Mouse (Mus musculus): ENCODE data around the gene Tbx20. TPM values are rescaled to one million over a fixed set of nuclear protein-coding genes. Genes with fewer than 3 reads are reported as not detected.

The Tbx20 gene
- polyA plus RNA-seq, 1 experiment from 2014 or later: 0.28 TPM

- Histone ChIP-seq H3K36me3 (no peaks in the 10 kb centered on the region), H3K27ac (replicated peaks) (no peak overlapping the region), H3K27me3 (replicated peaks) (peaks cover 94% of the 10 kb centered on the region), H3K9me3 (replicated peaks) (no peaks in the 10 kb centered on the region), H3K4me1 (peaks cover 25% of the 10 kb centered on the region), H3K4me2 (no peak overlapping the region), H3K4me3 (replicated peaks) (no peak overlapping the region), H3K9ac (replicated peaks) (no peak overlapping the region)
- ATAC-seq (ENCODE audit: low FRiP score): no peak
- under 1% methylated on average over 37 of the region's 37 CpGs for WGBS
Measured at GRCm38 (mm10) chr9:24777176-24777895, 3.2 kb upstream of the Tbx20 start.

- peaks cover 25% of the 10 kb centered on the region for H3K4me1 ChIP-seq
- no peaks in the 10 kb centered on the region for H3K36me3 ChIP-seq
- WGBS: 1% methylated on average over 9 of the region's 9 CpGs
Measured at GRCm38 (mm10) chr9:24776487-24776886, 2.4 kb upstream of the Tbx20 start.

GRCm38 (mm10) chr9:24775567-24775966 lies 1.5 kb upstream of the Tbx20 start:
- no peak overlapping the region for H3K4me2 ChIP-seq
- no peak overlapping the region for H3K27ac ChIP-seq (replicated peaks)
- no peaks in the 10 kb centered on the region for H3K9me3 ChIP-seq (replicated peaks)
- no peaks in the 10 kb centered on the region for H3K36me3 ChIP-seq
- no peak overlapping the region for H3K4me3 ChIP-seq (replicated peaks)
- no peak for ATAC-seq (ENCODE audit: low FRiP score)
- WGBS: 4% methylated on average over 1 of the region's 1 CpGs
- peaks cover 93% of the 10 kb centered on the region for H3K27me3 ChIP-seq (replicated peaks)
- H3K4me1 ChIP-seq: peaks cover 19% of the 10 kb centered on the region
- H3K9ac ChIP-seq (replicated peaks): no peak overlapping the region

More at GRCm38 (mm10) chr9:24776487-24776886, 2.4 kb upstream of the Tbx20 start:
- Histone ChIP-seq H3K27ac (replicated peaks) (no peak overlapping the region), H3K4me3 (replicated peaks) (no peak overlapping the region), H3K4me2 (no peak overlapping the region), H3K9ac (replicated peaks) (no peak overlapping the region), H3K27me3 (replicated peaks) (peaks cover 94% of the 10 kb centered on the region), H3K9me3 (replicated peaks) (no peaks in the 10 kb centered on the region)
- no peak for ATAC-seq (ENCODE audit: low FRiP score)

DNA sequence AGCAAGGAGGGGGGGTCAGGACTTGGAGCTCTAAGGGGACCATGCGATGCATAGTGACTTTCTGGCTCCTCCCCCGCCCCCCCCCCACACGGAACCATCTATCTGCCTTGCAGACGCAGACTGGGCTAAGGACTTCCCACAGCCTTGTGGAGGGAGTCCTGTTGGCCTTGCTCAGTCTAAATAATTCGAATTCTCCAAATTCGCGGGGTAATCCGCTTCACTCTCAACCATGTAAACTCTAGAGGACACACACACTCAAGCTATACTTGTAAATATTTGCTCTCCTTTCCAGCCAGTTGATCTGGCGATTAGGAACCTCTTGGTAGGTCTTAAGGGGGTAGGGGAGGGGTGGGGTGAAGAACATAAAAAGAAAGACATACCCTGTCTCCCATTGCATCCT lies 898 bp upstream of the Tbx20 start:
- no peaks in the 10 kb centered on the region for H3K9me3 ChIP-seq (replicated peaks)
- no peak overlapping the region for H3K9ac ChIP-seq (replicated peaks)
- ATAC-seq (ENCODE audit: low FRiP score): no peak
- H3K27ac ChIP-seq (replicated peaks): no peak overlapping the region
- peaks cover 25% of the 10 kb centered on the region for H3K4me1 ChIP-seq
- WGBS: 0% methylated on average over 9 of the region's 9 CpGs
- H3K27me3 ChIP-seq (replicated peaks): peaks cover 92% of the 10 kb centered on the region
- H3K4me3 ChIP-seq (replicated peaks): no peak overlapping the region
- no peaks in the 10 kb centered on the region for H3K36me3 ChIP-seq
- H3K4me2 ChIP-seq: no peak overlapping the region

DNA sequence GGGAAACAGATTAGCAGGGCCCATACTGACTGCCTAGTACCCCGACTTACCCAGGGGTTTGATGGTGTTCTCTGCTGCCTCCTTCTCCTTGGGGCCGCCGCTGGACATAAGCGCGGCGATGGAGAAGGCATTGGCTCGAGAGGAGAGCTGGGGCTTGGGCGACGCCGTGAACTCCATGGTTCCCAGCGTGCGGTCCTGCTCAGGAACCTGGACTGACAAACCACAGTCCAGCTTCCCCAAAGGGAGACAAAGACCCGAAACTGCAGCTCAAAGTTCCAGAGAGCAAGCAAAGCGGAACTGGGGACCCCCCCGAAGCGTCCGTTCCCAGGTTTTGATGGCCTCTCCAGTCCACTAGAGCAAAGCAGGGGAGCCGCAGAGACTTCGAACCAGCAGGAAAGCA lies 434 bp downstream of the Tbx20 start:
- peaks cover 26% of the 10 kb centered on the region for H3K4me1 ChIP-seq
- H3K27ac ChIP-seq (replicated peaks): no peak overlapping the region
- WGBS: 0% methylated on average over 19 of the region's 19 CpGs
- H3K36me3 ChIP-seq: no peaks in the 10 kb centered on the region
- H3K4me2 ChIP-seq: peak overlapping the region; percentile 51
- no peak overlapping the region for H3K9ac ChIP-seq (replicated peaks)
- peak overlapping the region; percentile 19 for H3K4me3 ChIP-seq (replicated peaks)
- no peak for ATAC-seq (ENCODE audit: low FRiP score)
- H3K27me3 ChIP-seq (replicated peaks): peaks cover 88% of the 10 kb centered on the region
- no peaks in the 10 kb centered on the region for H3K9me3 ChIP-seq (replicated peaks)

GRCm38 (mm10) chr9:24773171-24773570 lies 932 bp downstream of the Tbx20 start:
- H3K4me1 ChIP-seq: peaks cover 26% of the 10 kb centered on the region
- H3K27ac ChIP-seq (replicated peaks): no peak overlapping the region
- H3K9me3 ChIP-seq (replicated peaks): no peaks in the 10 kb centered on the region
- H3K4me2 ChIP-seq: no peak overlapping the region
- peaks cover 89% of the 10 kb centered on the region for H3K27me3 ChIP-seq (replicated peaks)
- ATAC-seq (ENCODE audit: low FRiP score): no peak
- H3K9ac ChIP-seq (replicated peaks): no peak overlapping the region
- WGBS: 2% methylated on average over 9 of the region's 9 CpGs
- H3K4me3 ChIP-seq (replicated peaks): peak overlapping the region; percentile 19; the same call in 1 of the 2 replicates
- no peaks in the 10 kb centered on the region for H3K36me3 ChIP-seq

- H3K9ac ChIP-seq (replicated peaks): no peak overlapping the region
- H3K27me3 ChIP-seq (replicated peaks): peaks cover 89% of the 10 kb centered on the region
- no peak for ATAC-seq (ENCODE audit: low FRiP score)
- 6% methylated on average over 9 of the region's 9 CpGs for WGBS
- no peak overlapping the region for H3K4me3 ChIP-seq (replicated peaks)
- no peaks in the 10 kb centered on the region for H3K9me3 ChIP-seq (replicated peaks)
- H3K4me2 ChIP-seq: no peak overlapping the region
- no peaks in the 10 kb centered on the region for H3K36me3 ChIP-seq
- peaks cover 22% of the 10 kb centered on the region for H3K4me1 ChIP-seq
- H3K27ac ChIP-seq (replicated peaks): no peak overlapping the region
Measured at GRCm38 (mm10) chr9:24772431-24773120, 1.5 kb downstream of the Tbx20 start.

DNA sequence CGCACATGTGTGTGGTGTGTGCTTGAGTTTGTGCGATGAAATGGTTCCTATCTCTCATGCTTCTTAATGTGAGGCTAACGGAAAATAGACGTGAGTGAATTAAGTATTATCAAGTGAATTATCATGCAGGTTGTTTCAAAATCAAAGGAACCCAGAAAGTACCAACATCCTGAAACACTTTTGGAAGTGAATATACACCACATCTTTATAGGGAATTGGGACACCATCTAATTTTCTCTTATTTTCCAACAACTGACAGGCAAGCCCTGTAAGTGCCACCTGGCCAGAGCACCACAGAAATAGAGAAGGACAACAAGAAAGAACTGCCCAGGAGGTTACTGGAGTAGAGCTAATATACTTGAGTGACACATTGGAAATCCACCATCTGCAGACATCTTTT lies 2.4 kb downstream of the Tbx20 start:
- Histone ChIP-seq H3K27ac (replicated peaks) (no peak overlapping the region), H3K9ac (replicated peaks) (no peak overlapping the region), H3K4me2 (no peak overlapping the region), H3K27me3 (replicated peaks) (peaks cover 88% of the 10 kb centered on the region), H3K4me1 (peaks cover 19% of the 10 kb centered on the region), H3K9me3 (replicated peaks) (no peaks in the 10 kb centered on the region), H3K36me3 (no peaks in the 10 kb centered on the region), H3K4me3 (replicated peaks) (no peak overlapping the region)
- ATAC-seq (ENCODE audit: low FRiP score): no peak
- WGBS: 16% methylated on average over 4 of the region's 4 CpGs

GRCm38 (mm10) chr9:24770941-24771405 lies 3.1 kb downstream of the Tbx20 start:
- peaks cover 19% of the 10 kb centered on the region for H3K4me1 ChIP-seq
- no peak overlapping the region for H3K9ac ChIP-seq (replicated peaks)
- no peak overlapping the region for H3K4me3 ChIP-seq (replicated peaks)
- no peak overlapping the region for H3K4me2 ChIP-seq
- no peak for ATAC-seq (ENCODE audit: low FRiP score)
- no peak overlapping the region for H3K27ac ChIP-seq (replicated peaks)
- H3K36me3 ChIP-seq: no peaks in the 10 kb centered on the region
- peaks cover 86% of the 10 kb centered on the region for H3K27me3 ChIP-seq (replicated peaks)
- H3K9me3 ChIP-seq (replicated peaks): no peaks in the 10 kb centered on the region
- WGBS: 5% methylated on average over 8 of the region's 8 CpGs

- 0 out of 2 replicates have a peak, but pooled peaks have one; percentile 10 for ATAC-seq (ENCODE audit: low FRiP score)
- H3K4me3 ChIP-seq (replicated peaks): no peak overlapping the region; the same call in 1 of the 2 replicates
- peaks cover 19% of the 10 kb centered on the region for H3K4me1 ChIP-seq
- peak overlapping the region; percentile 34 for H3K4me2 ChIP-seq
- H3K27me3 ChIP-seq (replicated peaks): peaks cover 84% of the 10 kb centered on the region
- H3K36me3 ChIP-seq: no peaks in the 10 kb centered on the region
- no peak overlapping the region for H3K27ac ChIP-seq (replicated peaks)
- WGBS: under 1% methylated on average over 41 of the region's 41 CpGs
- no peaks in the 10 kb centered on the region for H3K9me3 ChIP-seq (replicated peaks)
- H3K9ac ChIP-seq (replicated peaks): no peak overlapping the region
Measured at GRCm38 (mm10) chr9:24770149-24770940, 3.8 kb downstream of the Tbx20 start.

- H3K4me2 ChIP-seq: no peak overlapping the region
- no peak overlapping the region for H3K4me3 ChIP-seq (replicated peaks)
- no peak overlapping the region for H3K9ac ChIP-seq (replicated peaks)
- WGBS: 5% methylated on average over 9 of the region's 9 CpGs
- no peak overlapping the region for H3K27ac ChIP-seq (replicated peaks)
- H3K4me1 ChIP-seq: peaks cover 19% of the 10 kb centered on the region
- no peak for ATAC-seq (ENCODE audit: low FRiP score)
- peaks cover 83% of the 10 kb centered on the region for H3K27me3 ChIP-seq (replicated peaks)
- no peaks in the 10 kb centered on the region for H3K9me3 ChIP-seq (replicated peaks)
- H3K36me3 ChIP-seq: no peaks in the 10 kb centered on the region
Measured at GRCm38 (mm10) chr9:24769611-24770010, 4.5 kb downstream of the Tbx20 start.

Measured in neural tube, embryonic 15.5 days (tissue).